ENCODE assay signal across 8 mouse cellular contexts in genomic region chr8:94874358-94874757, GRCm38 (mm10). TPM values are rescaled to one million over a fixed set of nuclear protein-coding genes. Genes with fewer than 3 reads are reported as not detected.
DNase-seq lines count a peak whose midpoint lies in the region; ATAC-seq and TF ChIP-seq lines count a peak whose summit lies in the region.

No protein-coding gene starts in this region.

- H3K36me3 ChIP-seq in CH12.LX (replicated peaks in 1 of 2; ENCODE audit: control insufficient read depth in 1 of 2, insufficient read depth in 1 of 2, low read length in 1 of 2), result peaks cover 0 to 9% of the 10 kb centered on the region in 2 experiments
- H3K36me3 ChIP-seq in embryonic facial prominence, embryonic 15.5 days, result no peaks in the 10 kb centered on the region
- H3K36me3 ChIP-seq in heart, embryonic 11.5 days (ENCODE audit: control insufficient read depth, insufficient read depth, low read length), result no peaks in the 10 kb centered on the region
- H3K36me3 ChIP-seq in kidney, embryonic 14.5 days (ENCODE audit: control insufficient read depth, insufficient read depth, low read length), result no peaks in the 10 kb centered on the region
- H3K36me3 ChIP-seq in liver, embryonic 16.5 days (ENCODE audit: control insufficient read depth, insufficient read depth), result no peaks in the 10 kb centered on the region

- H3K27me3 ChIP-seq in CH12.LX (replicated peaks), result peaks cover 17% of the 10 kb centered on the region
- no peaks in the 10 kb centered on the region for H3K27me3 ChIP-seq in embryonic facial prominence, embryonic 15.5 days
- no peaks in the 10 kb centered on the region for H3K27me3 ChIP-seq in heart, embryonic 11.5 days (ENCODE audit: control insufficient read depth, insufficient read depth, low read length)
- no peaks in the 10 kb centered on the region for H3K27me3 ChIP-seq in kidney, embryonic 14.5 days (ENCODE audit: control insufficient read depth, insufficient read depth, low read length)
- peaks cover 27% of the 10 kb centered on the region for H3K27me3 ChIP-seq in liver, embryonic 16.5 days (ENCODE audit: control insufficient read depth, insufficient read depth, low read depth, low read length)

- no peak overlapping the region for H3K9ac ChIP-seq in CH12.LX (ENCODE audit: insufficient read depth, low read depth)
- H3K9ac ChIP-seq in embryonic facial prominence, embryonic 15.5 days, result no peak overlapping the region
- H3K9ac ChIP-seq in heart, embryonic 11.5 days (ENCODE audit: low read depth, low read length), result peak overlapping the region; percentile 89; the same call in 1 of the 2 replicates
- H3K9ac ChIP-seq in kidney, embryonic 14.5 days (ENCODE audit: low read depth, low read length), result no peak overlapping the region
- peak overlapping the region; percentile 94 for H3K9ac ChIP-seq in liver, embryonic 16.5 days (ENCODE audit: low read depth, low read length)

- H3K4me1 ChIP-seq in CH12.LX (ENCODE audit: control insufficient read depth in 1 of 2, insufficient read depth in 2 of 2), result peaks cover 8 to 36% of the 10 kb centered on the region in 2 experiments; a peak in 2 of 4 replicates
- H3K4me1 ChIP-seq in embryonic facial prominence, embryonic 15.5 days, result peaks cover 63% of the 10 kb centered on the region
- peaks cover 59% of the 10 kb centered on the region for H3K4me1 ChIP-seq in heart, embryonic 11.5 days (ENCODE audit: control insufficient read depth, insufficient read depth, low read length)
- H3K4me1 ChIP-seq in kidney, embryonic 14.5 days (ENCODE audit: control insufficient read depth, insufficient read depth, low read length), result peaks cover 31% of the 10 kb centered on the region; the same call in 1 of the 2 replicates
- H3K4me1 ChIP-seq in liver, embryonic 16.5 days (ENCODE audit: control insufficient read depth, low read depth, low read length), result peaks cover 36% of the 10 kb centered on the region

- 14% methylated on average over 6 of the region's 6 CpGs for WGBS in embryonic facial prominence, embryonic 15.5 days
- 9% methylated on average over 6 of the region's 6 CpGs for WGBS in heart, embryonic 11.5 days (ENCODE audit: insufficient replicate concordance)
- 14% methylated on average over 6 of the region's 6 CpGs for whole genome bisulfite sequencing in kidney, embryonic 14.5 days
- 12% methylated on average over 6 of the region's 6 CpGs for WGBS in liver, embryonic 16.5 days (ENCODE audit: insufficient replicate concordance)

- H3K4me3 ChIP-seq in CH12.LX (replicated peaks in 1 of 3; ENCODE audit: low read depth in 2 of 3, low read length in 2 of 3, poor library complexity in 1 of 3), result no peak overlapping the region
- peak overlapping the region; percentile 69 for H3K4me3 ChIP-seq in embryonic facial prominence, embryonic 15.5 days (replicated peaks)
- peak overlapping the region; percentile 82 for H3K4me3 ChIP-seq in heart, embryonic 11.5 days (ENCODE audit: low read depth, low read length)
- peak overlapping the region; percentile 60; the same call in 1 of the 2 replicates for H3K4me3 ChIP-seq in kidney, embryonic 14.5 days (ENCODE audit: low read length)
- H3K4me3 ChIP-seq in liver, embryonic 16.5 days (ENCODE audit: low read depth, low read length), result peak overlapping the region; percentile 84

- H3K4me2 ChIP-seq in CH12.LX (ENCODE audit: insufficient read depth, low read depth, poor library complexity, severe bottlenecking), result no peak overlapping the region
- peak overlapping the region; percentile 92 for H3K4me2 ChIP-seq in embryonic facial prominence, embryonic 15.5 days (replicated peaks)
- H3K4me2 ChIP-seq in heart, embryonic 11.5 days, result peak overlapping the region; percentile 93
- H3K4me2 ChIP-seq in kidney, embryonic 14.5 days (replicated peaks; ENCODE audit: low read depth, low read length), result peak overlapping the region; percentile 81; the same call in 1 of the 2 replicates
- H3K4me2 ChIP-seq in liver, embryonic 16.5 days (ENCODE audit: low read depth, low read length), result peak overlapping the region; percentile 89

- no peaks in the 10 kb centered on the region for H3K79me2 ChIP-seq in CH12.LX (replicated peaks; ENCODE audit: control insufficient read depth, extremely low read depth, insufficient read depth, poor library complexity, severe bottlenecking)

- DNase-seq in CH12.LX (ENCODE audit: extremely low read depth), result peak; percentile 72
- peak; percentile 78 to 83 for DNase-seq in adrenal gland, postnatal 36 days
- DNase-seq in retina, adult 2 months (ENCODE audit: low read depth, low spot score), result peak; percentile 55
- peak; percentile 85 for DNase-seq in thymus, postnatal 4 days

- peak; percentile 53 for TF ChIP-seq RAD21 in CH12.LX (IDR thresholded peaks at IDR 0.05; ENCODE audit: low read depth, low read length)

- ATAC-seq in embryonic facial prominence, embryonic 15.5 days (ENCODE audit: insufficient number of reproducible peaks, low FRiP score, low TSS enrichment, low read depth), result no peak
- ATAC-seq in heart, embryonic 11.5 days (replicated peaks; ENCODE audit: insufficient number of reproducible peaks, low FRiP score, low TSS enrichment), result no peak
- no peak for ATAC-seq in kidney, embryonic 14.5 days (ENCODE audit: low FRiP score, low TSS enrichment)
- ATAC-seq in liver, embryonic 16.5 days (ENCODE audit: low read depth), result peak; percentile 51

- no peaks in the 10 kb centered on the region for H3K9me3 ChIP-seq in CH12.LX (replicated peaks; ENCODE audit: low read length)
- no peaks in the 10 kb centered on the region for H3K9me3 ChIP-seq in embryonic facial prominence, embryonic 15.5 days (replicated peaks)
- H3K9me3 ChIP-seq in heart, embryonic 11.5 days (replicated peaks; ENCODE audit: control insufficient read depth, low read length), result no peaks in the 10 kb centered on the region
- no peaks in the 10 kb centered on the region for H3K9me3 ChIP-seq in kidney, embryonic 14.5 days (ENCODE audit: control insufficient read depth, low read length)
- no peaks in the 10 kb centered on the region for H3K9me3 ChIP-seq in liver, embryonic 16.5 days (replicated peaks; ENCODE audit: control insufficient read depth, low read length)

- in situ Hi-C loops in CH12.LX (cut with MboI; ENCODE audit: low pct_ligation_motif_present, low pct_unique_long_range_greater_than_20kb, low sequenced_read_pairs), result loop anchor here (5.0 kb wide), 1 partner anchor 33 kb away; no protein-coding TSS in a partner anchor

- peak; percentile 78 to 85 for TF ChIP-seq CTCF in CH12.LX (conservative IDR thresholded peaks at IDR 0.05 in 1 of 2, IDR thresholded peaks at IDR 0.05 in 1 of 2; ENCODE audit: low read depth in 2 of 2, low read length in 2 of 2)

- no peak overlapping the region for H3K27ac ChIP-seq in CH12.LX (ENCODE audit: insufficient read depth, low read depth)
- no peak overlapping the region for H3K27ac ChIP-seq in embryonic facial prominence, embryonic 15.5 days (replicated peaks)
- H3K27ac ChIP-seq in heart, embryonic 11.5 days (ENCODE audit: low read depth, low read length), result no peak overlapping the region
- no peak overlapping the region for H3K27ac ChIP-seq in kidney, embryonic 14.5 days (ENCODE audit: low read depth, low read length)
- H3K27ac ChIP-seq in liver, embryonic 16.5 days (ENCODE audit: low read length), result peak overlapping the region; percentile 64

- TF ChIP-seq EP300 in CH12.LX (IDR thresholded peaks at IDR 0.05; ENCODE audit: low read length), result no peak

- dilution Hi-C loops in CH12.LX (cut with MboI; ENCODE audit: extremely low pct_ligation_motif_present, extremely low pct_unique_long_range_greater_than_20kb, low sequenced_read_pairs), result no loop called here

- TF ChIP-seq POLR2A in CH12.LX (IDR thresholded peaks at IDR 0.05; ENCODE audit: low read depth, low read length), result no peak

RNA-seq across cellular contexts. Expression of gene Dok4, which starts 1.8 kb away (rescaled TPM):
- 1.8 and 2.3 TPM in 2 replicates for total RNA-seq in CH12.LX (2012; rRNA removed)
- total RNA-seq in CH12.LX (2014; rRNA removed), result 1.6 and 2.3 TPM in 2 replicates
- 1.7 and 1.9 TPM in 2 replicates for polyA plus RNA-seq in CH12.LX (2012; ENCODE audit: insufficient read length, low read depth)
- total RNA-seq in adrenal gland, postnatal 36 days (2021), result 10 to 100 TPM; 10.5 to 10.9 TPM
- 31.0 and 31.1 TPM in 2 replicates for polyA plus RNA-seq in embryonic facial prominence, embryonic 15.5 days (2015; fragmentation: Nextera tagmentation; extraction: Ambion mirVana)
- polyA plus RNA-seq in heart, embryonic 11.5 days (2014; fragmentation: Nextera tagmentation; extraction: Ambion mirVana), result 46.2 and 57.7 TPM in 2 replicates
- polyA plus RNA-seq in kidney, embryonic 14.5 days (2014; fragmentation: Nextera tagmentation; extraction: Ambion mirVana), result 14.6 and 20.6 TPM in 2 replicates
- 7.8 and 9.4 TPM in 2 replicates for polyA plus RNA-seq in liver, embryonic 16.5 days (2015; fragmentation: Nextera tagmentation; extraction: Ambion mirVana)

RNA-seq across cellular contexts. Expression of gene Polr2c, which starts 17.1 kb away (rescaled TPM):
- 93.2 and 102 TPM in 2 replicates for total RNA-seq in CH12.LX (2012; rRNA removed)
- 120 and 130 TPM in 2 replicates for total RNA-seq in CH12.LX (2014; rRNA removed)
- polyA plus RNA-seq in CH12.LX (2012; ENCODE audit: insufficient read length, low read depth), result 134 and 141 TPM in 2 replicates
- 10 to 100 TPM; 65.7 to 70.6 TPM for total RNA-seq in adrenal gland, postnatal 36 days (2021)
- polyA plus RNA-seq in embryonic facial prominence, embryonic 15.5 days (2015; fragmentation: Nextera tagmentation; extraction: Ambion mirVana), result 132 and 135 TPM in 2 replicates
- 141 and 143 TPM in 2 replicates for polyA plus RNA-seq in heart, embryonic 11.5 days (2014; fragmentation: Nextera tagmentation; extraction: Ambion mirVana)
- 183 and 185 TPM in 2 replicates for polyA plus RNA-seq in kidney, embryonic 14.5 days (2014; fragmentation: Nextera tagmentation; extraction: Ambion mirVana)
- polyA plus RNA-seq in liver, embryonic 16.5 days (2015; fragmentation: Nextera tagmentation; extraction: Ambion mirVana), result 65.7 and 67.0 TPM in 2 replicates

RNA-seq across cellular contexts. Expression of gene Ciapin1, which starts 36.2 kb away (rescaled TPM):
- 83.1 and 99.8 TPM in 2 replicates for total RNA-seq in CH12.LX (2012; rRNA removed)
- 89.4 and 97.1 TPM in 2 replicates for total RNA-seq in CH12.LX (2014; rRNA removed)
- polyA plus RNA-seq in CH12.LX (2012; ENCODE audit: insufficient read length, low read depth), result 139 and 189 TPM in 2 replicates
- total RNA-seq in adrenal gland, postnatal 36 days (2021), result 100 to 1,000 TPM in 1 of 2 experiments, 10 to 100 TPM in 1; 70.2 to 106 TPM
- polyA plus RNA-seq in embryonic facial prominence, embryonic 15.5 days (2015; fragmentation: Nextera tagmentation; extraction: Ambion mirVana), result 81.7 and 92.5 TPM in 2 replicates
- polyA plus RNA-seq in heart, embryonic 11.5 days (2014; fragmentation: Nextera tagmentation; extraction: Ambion mirVana), result 97.0 and 97.5 TPM in 2 replicates
- polyA plus RNA-seq in kidney, embryonic 14.5 days (2014; fragmentation: Nextera tagmentation; extraction: Ambion mirVana), result 101 and 102 TPM in 2 replicates
- 37.5 TPM in 2 replicates for polyA plus RNA-seq in liver, embryonic 16.5 days (2015; fragmentation: Nextera tagmentation; extraction: Ambion mirVana)

RNA-seq across cellular contexts. Expression of gene Coq9, which starts 36.2 kb away (rescaled TPM):
- total RNA-seq in CH12.LX (2012; rRNA removed) (68.5 and 82.2 TPM in 2 replicates), CH12.LX (2014; rRNA removed) (44.2 and 48.5 TPM in 2 replicates)
- 68.8 and 97.0 TPM in 2 replicates for polyA plus RNA-seq in CH12.LX (2012; ENCODE audit: insufficient read length, low read depth)
- 100 to 1,000 TPM; 152 to 219 TPM for total RNA-seq in adrenal gland, postnatal 36 days (2021)
- 78.0 and 80.7 TPM in 2 replicates for polyA plus RNA-seq in embryonic facial prominence, embryonic 15.5 days (2015; fragmentation: Nextera tagmentation; extraction: Ambion mirVana)
- 125 and 126 TPM in 2 replicates for polyA plus RNA-seq in heart, embryonic 11.5 days (2014; fragmentation: Nextera tagmentation; extraction: Ambion mirVana)
- polyA plus RNA-seq in kidney, embryonic 14.5 days (2014; fragmentation: Nextera tagmentation; extraction: Ambion mirVana), result 59.8 and 71.9 TPM in 2 replicates
- polyA plus RNA-seq in liver, embryonic 16.5 days (2015; fragmentation: Nextera tagmentation; extraction: Ambion mirVana), result 55.3 and 61.8 TPM in 2 replicates

RNA-seq across cellular contexts. Expression of gene Ccdc102a, which starts 43.5 kb away (rescaled TPM):
- total RNA-seq in CH12.LX (2012; rRNA removed) (5.8 and 5.9 TPM in 2 replicates), CH12.LX (2014; rRNA removed) (2.1 and 2.5 TPM in 2 replicates)
- 2.8 and 4.5 TPM in 2 replicates for polyA plus RNA-seq in CH12.LX (2012; ENCODE audit: insufficient read length, low read depth)
- 1 to 10 TPM; 7.6 to 8.6 TPM for total RNA-seq in adrenal gland, postnatal 36 days (2021)
- polyA plus RNA-seq in embryonic facial prominence, embryonic 15.5 days (2015; fragmentation: Nextera tagmentation; extraction: Ambion mirVana), result 42.3 and 44.6 TPM in 2 replicates
- 22.8 and 24.8 TPM in 2 replicates for polyA plus RNA-seq in heart, embryonic 11.5 days (2014; fragmentation: Nextera tagmentation; extraction: Ambion mirVana)
- polyA plus RNA-seq in kidney, embryonic 14.5 days (2014; fragmentation: Nextera tagmentation; extraction: Ambion mirVana), result 24.2 and 29.4 TPM in 2 replicates
- polyA plus RNA-seq in liver, embryonic 16.5 days (2015; fragmentation: Nextera tagmentation; extraction: Ambion mirVana), result 1.4 and 1.6 TPM in 2 replicates

Comparison
In these comparisons a context has a peak if more than half of its experiments do, and no peak if none do; other contexts are left out.
1. H3K4me3 ChIP-seq: peak in embryonic facial prominence, embryonic 15.5 days (single experiment), heart, embryonic 11.5 days (single experiment), kidney, embryonic 14.5 days (single experiment) and liver, embryonic 16.5 days (single experiment); none in CH12.LX (0 of 3).
2. H3K9ac ChIP-seq: peak in heart, embryonic 11.5 days (single experiment) and liver, embryonic 16.5 days (single experiment); none in CH12.LX (single experiment), embryonic facial prominence, embryonic 15.5 days (single experiment) and kidney, embryonic 14.5 days (single experiment).
3. Peak in every context shown above with its lines, with median percentiles within 50 percentile points of each other: DNase-seq.